Mouse (Mus musculus) lung, embryonic 16.5 days (tissue): ENCODE results near the gene Sigmar1. TPM values are rescaled to one million over a fixed set of nuclear protein-coding genes. Genes with fewer than 3 reads are reported as not detected.

ENCODE experiments used
- ATAC-seq: fragments of 200-750 bp; cut with Nextera tagmentation; 2 replicates; pipeline ENCODE4 v1.8.0; 2017; ENCODE audit warnings: low read depth, mild to moderate bottlenecking, moderate library complexity
- H3K27ac ChIP-seq: fragments of 300-500 bp; sonication (generic); 2 replicates; pipeline ENCODE4 v1.5.1; 2014; ENCODE audit warnings: mild to moderate bottlenecking, control low read depth, low read length
- H3K27me3 ChIP-seq: fragments of 300-500 bp; sonication (generic); 2 replicates; pipeline ENCODE4 v1.6.1; 2014; ENCODE audit warnings: low read depth, low read length, mixed read lengths; ENCODE audit not compliant: control insufficient read depth, insufficient read depth
- H3K36me3 ChIP-seq: fragments of 300-500 bp; sonication (generic); 2 replicates; pipeline ENCODE4 v1.6.1; 2014; ENCODE audit warnings: low read length; ENCODE audit not compliant: control insufficient read depth, insufficient read depth
- H3K4me1 ChIP-seq: fragments of 300-500 bp; sonication (generic); replicated peaks from 2 replicates; pipeline ENCODE4 v1.6.1; 2014; ENCODE audit warnings: low read length, mixed read lengths; ENCODE audit not compliant: control insufficient read depth, insufficient read depth
- H3K4me2 ChIP-seq: fragments of 300-500 bp; sonication (generic); 2 replicates; pipeline ENCODE4 v1.6.1; 2014; ENCODE audit warnings: low read depth, low read length, control low read depth
- H3K4me3 ChIP-seq: fragments of 300-500 bp; sonication (generic); 2 replicates; pipeline ENCODE4 v1.5.1; 2014; ENCODE audit warnings: mild to moderate bottlenecking, low read length, control low read depth
- H3K9ac ChIP-seq: fragments of 300-500 bp; sonication (generic); 2 replicates; pipeline ENCODE4 v1.6.1; 2014; ENCODE audit warnings: low read length, control low read depth
- H3K9me3 ChIP-seq: fragments of 300-500 bp; sonication (generic); 2 replicates; pipeline ENCODE4 v1.6.1; 2016; ENCODE audit warnings: low read length; ENCODE audit not compliant: control insufficient read depth
- WGBS: fragments of 180-500 bp; shearing (Covaris S2); extraction: QIAGEN DNeasy Blood & Tissue Kit; methylation state at CpG from one replicate; pipeline ENCODE4 v1.1.7; 2014; 5-methylcytosine and 5-hydroxymethylcytosine counted together
- polyA plus RNA-seq: library from polyadenylated mRNA; unstranded; fragments of >200 nt; fragmentation: Nextera tagmentation; extraction: Ambion mirVana; gene quantifications from 2 replicates; pipeline ENCODE4 v1.2.1, GENCODE M21; 2015

The Sigmar1 gene
- polyA plus RNA-seq, 1 experiment from 2014 or later = 72.2 TPM

DNA sequence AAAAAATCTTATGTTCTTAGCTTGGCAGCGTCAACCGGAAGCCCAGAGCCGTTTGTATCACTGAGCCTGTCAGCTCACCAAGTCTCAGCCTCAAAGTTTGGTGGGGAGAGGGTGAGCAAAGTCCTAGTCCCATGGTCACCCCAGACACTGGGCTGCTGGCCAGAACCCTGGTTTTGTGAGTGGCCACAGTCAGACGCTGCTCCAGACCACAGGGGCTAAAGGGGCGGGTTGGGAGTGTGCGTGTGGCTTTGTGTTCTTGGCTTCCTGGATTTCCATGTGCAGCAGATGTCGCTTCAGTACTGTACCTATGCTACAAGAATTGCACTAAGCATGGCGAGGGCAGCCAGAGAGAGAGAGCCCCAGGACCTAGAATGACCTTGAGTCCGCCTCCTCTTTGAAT, 3.2 kb upstream of the Sigmar1 start:
- WGBS = 68% methylated on average over 9 of the region's 9 CpGs
- Histone ChIP-seq H3K4me1 (peaks cover 38% of the 10 kb centered on the region), H3K4me3 (no peak overlapping the region)

DNA sequence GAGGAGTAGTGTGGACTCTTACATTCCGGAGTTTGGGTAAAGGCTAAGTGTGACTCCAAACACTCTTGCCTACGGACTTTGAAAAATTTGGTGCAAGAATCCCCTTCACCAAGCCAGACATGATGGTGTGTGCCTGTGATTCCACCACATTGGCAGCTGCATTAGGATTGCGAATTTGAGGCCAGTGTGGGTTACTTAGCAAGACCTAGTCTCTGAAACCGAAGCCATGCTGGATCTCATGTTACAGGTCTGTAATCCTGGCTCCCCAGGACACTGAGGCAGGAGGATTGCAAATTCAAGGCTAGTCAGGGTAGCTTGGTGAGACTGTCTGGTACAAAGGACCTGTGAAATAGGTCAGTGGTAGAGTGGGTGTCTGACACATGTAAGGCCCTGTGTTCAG, 2.7 kb upstream of the Sigmar1 start:
- no peak for ATAC-seq
- no peak overlapping the region for H3K4me2 ChIP-seq
- H3K36me3 ChIP-seq = no peaks in the 10 kb centered on the region
- peaks cover 38% of the 10 kb centered on the region for H3K4me1 ChIP-seq
- no peaks in the 10 kb centered on the region for H3K27me3 ChIP-seq
- WGBS = 86% methylated on average over 4 of the region's 4 CpGs
- H3K9ac ChIP-seq = no peak overlapping the region
- no peak overlapping the region for H3K27ac ChIP-seq
- no peaks in the 10 kb centered on the region for H3K9me3 ChIP-seq
- no peak overlapping the region for H3K4me3 ChIP-seq

More for the DNA sequence above, 3.2 kb upstream of the Sigmar1 start:
- Histone ChIP-seq H3K36me3 (no peaks in the 10 kb centered on the region), H3K27ac (peak overlapping the region; percentile 94), H3K27me3 (no peaks in the 10 kb centered on the region), H3K4me2 (no peak overlapping the region), H3K9ac (no peak overlapping the region; the same call in 1 of the 2 replicates), H3K9me3 (no peaks in the 10 kb centered on the region)
- no peak for ATAC-seq

DNA sequence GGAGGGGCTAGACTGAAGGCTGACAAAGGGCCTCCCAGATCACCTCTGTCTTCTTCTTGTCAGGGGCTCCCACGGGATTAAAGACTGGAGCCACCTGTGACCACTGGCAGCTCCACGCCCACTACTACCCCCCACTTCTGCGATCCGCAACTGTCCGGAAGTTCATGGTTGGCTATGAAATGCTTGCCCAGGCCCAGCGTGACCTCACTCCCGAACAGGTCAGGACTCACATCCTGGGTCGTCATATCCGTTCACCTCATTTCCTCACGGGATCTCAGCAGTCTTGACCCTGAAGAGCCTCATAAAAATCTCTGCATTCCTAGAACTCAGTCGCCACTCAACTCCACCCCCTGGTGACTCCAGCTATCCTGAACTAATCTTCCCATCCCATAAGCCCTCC, 2.1 kb upstream of the Sigmar1 start:
- no peaks in the 10 kb centered on the region for H3K9me3 ChIP-seq
- no peak overlapping the region for H3K9ac ChIP-seq
- no peak overlapping the region for H3K4me3 ChIP-seq
- H3K27ac ChIP-seq = no peak overlapping the region
- ATAC-seq = no peak
- peaks cover 38% of the 10 kb centered on the region for H3K4me1 ChIP-seq
- H3K4me2 ChIP-seq = no peak overlapping the region
- H3K27me3 ChIP-seq = no peaks in the 10 kb centered on the region
- WGBS = 78% methylated on average over 11 of the region's 11 CpGs
- no peaks in the 10 kb centered on the region for H3K36me3 ChIP-seq

DNA sequence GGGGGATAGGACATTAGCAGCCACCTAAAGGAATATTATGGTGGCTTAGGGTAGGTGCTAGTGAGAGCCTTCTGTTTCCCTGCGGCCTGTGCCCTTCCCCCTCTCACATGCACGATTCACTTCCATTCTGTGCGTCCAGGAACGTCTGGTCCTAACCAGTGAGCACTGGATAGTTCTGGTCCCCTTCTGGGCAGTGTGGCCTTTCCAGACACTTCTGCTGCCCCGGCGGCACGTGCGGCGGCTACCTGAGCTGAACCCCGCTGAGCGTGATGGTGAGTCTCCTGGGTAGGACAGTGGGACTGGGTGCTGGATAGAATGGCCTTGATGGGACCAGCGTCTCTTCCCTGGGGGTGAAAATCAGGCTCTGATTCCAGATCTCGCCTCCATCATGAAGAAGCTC, 1.4 kb upstream of the Sigmar1 start:
- no peak overlapping the region for H3K4me2 ChIP-seq
- WGBS = 90% methylated on average over 13 of the region's 13 CpGs
- no peak for ATAC-seq
- H3K27me3 ChIP-seq = no peaks in the 10 kb centered on the region
- no peak overlapping the region for H3K9ac ChIP-seq
- no peak overlapping the region for H3K27ac ChIP-seq
- no peak overlapping the region for H3K4me3 ChIP-seq
- no peaks in the 10 kb centered on the region for H3K9me3 ChIP-seq
- H3K4me1 ChIP-seq = peaks cover 33% of the 10 kb centered on the region
- H3K36me3 ChIP-seq = no peaks in the 10 kb centered on the region

DNA sequence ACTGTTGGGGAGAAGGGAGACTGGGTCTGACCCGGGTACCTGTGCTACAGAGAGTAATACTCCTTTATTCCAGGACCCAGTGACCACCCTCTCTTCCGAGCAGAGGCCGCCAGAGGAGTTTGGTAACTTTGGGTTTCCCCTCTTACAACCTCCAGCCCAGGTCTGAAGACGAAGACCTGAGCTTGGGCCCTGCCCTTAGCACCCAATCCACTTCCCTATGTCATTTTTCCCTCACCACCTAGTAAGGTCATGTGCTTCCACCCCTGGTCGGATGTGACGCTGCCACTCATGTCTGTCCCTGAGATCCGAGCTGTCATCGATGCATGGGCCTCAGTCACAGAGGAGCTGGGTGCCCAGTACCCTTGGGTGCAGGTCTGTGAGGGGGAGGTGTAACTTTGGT, 483 bp upstream of the Sigmar1 start:
- H3K36me3 ChIP-seq = no peaks in the 10 kb centered on the region
- H3K4me2 ChIP-seq = peak overlapping the region; percentile 93
- H3K4me3 ChIP-seq = peak overlapping the region; percentile 79
- no peaks in the 10 kb centered on the region for H3K27me3 ChIP-seq
- WGBS = 70% methylated on average over 8 of the region's 8 CpGs
- no peak for ATAC-seq
- H3K4me1 ChIP-seq = peaks cover 26% of the 10 kb centered on the region
- no peaks in the 10 kb centered on the region for H3K9me3 ChIP-seq
- peak overlapping the region; percentile 95; the same call in 1 of the 2 replicates for H3K27ac ChIP-seq
- peak overlapping the region; percentile 86 for H3K9ac ChIP-seq

DNA sequence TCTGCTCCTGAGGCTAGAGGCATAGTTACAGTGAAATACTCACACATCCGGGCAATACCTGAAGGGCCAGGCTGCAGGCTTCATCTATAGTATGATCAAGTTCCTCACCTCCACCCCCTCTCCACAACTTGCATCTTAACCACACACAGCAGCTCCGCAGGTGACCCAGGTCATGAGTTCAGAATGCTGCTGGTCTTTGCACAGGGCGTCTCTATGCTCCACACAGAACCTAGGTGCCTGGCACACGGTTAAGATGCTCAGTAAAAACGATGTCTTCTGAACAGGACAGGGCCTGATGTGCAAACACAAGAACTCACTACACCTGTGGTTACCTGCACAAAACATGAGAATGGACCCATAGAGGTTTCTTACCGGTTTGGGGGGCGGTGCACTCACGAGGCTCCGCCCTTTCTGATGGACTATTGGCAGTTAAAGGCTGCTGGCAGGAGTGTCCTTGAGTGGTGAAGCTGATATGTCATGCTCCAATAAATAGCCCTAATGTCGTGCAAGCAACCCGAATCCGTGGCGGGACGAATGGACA, 1.1 kb downstream of the Sigmar1 start, which contains the start of gene Galt:
TSS of gene Galt (plus strand) at position 432 of the 541 bp plus-strand sequence.
- Histone ChIP-seq H3K4me3 (peak within 1 kb of the TSS; percentile 79), H3K9ac (peak within 1 kb of the TSS; percentile 86)
- WGBS = 12% methylated on average over 14 of the region's 14 CpGs

DNA sequence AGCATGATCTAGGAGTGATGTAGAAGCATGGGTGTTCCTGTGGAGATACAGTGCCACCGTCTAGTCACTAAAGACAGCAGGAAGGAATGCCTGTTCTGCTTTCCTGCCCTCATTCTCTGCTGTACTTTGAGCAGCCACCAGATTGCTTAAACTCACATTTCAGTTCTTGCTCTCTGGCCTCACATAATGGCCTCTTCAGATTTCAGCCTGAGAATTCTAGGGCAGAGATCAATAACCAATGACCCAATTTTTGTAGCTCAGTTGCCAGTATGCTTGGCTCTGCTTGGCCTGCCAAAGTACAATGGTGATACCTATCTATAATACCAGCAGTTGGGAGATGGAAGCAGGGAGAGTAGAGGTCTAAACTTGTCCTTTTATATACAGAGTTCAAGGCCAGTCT, 10.9 kb downstream of the Sigmar1 start:
- H3K27ac ChIP-seq = no peak overlapping the region
- peaks cover 6% of the 10 kb centered on the region for H3K4me1 ChIP-seq
- H3K27me3 ChIP-seq = no peaks in the 10 kb centered on the region
- H3K9me3 ChIP-seq = no peaks in the 10 kb centered on the region
- no peaks in the 10 kb centered on the region for H3K36me3 ChIP-seq
- H3K4me2 ChIP-seq = no peak overlapping the region
- 65% methylated on average over 1 of the region's 1 CpGs for WGBS
- ATAC-seq = no peak
- H3K4me3 ChIP-seq = no peak overlapping the region
- no peak overlapping the region for H3K9ac ChIP-seq

More for the DNA sequence above, 1.1 kb downstream of the Sigmar1 start, which contains the start of gene Galt:
- peak; percentile 48 for ATAC-seq
- Histone ChIP-seq H3K27me3 (no peaks in the 10 kb centered on the region), H3K27ac (peak within 1 kb of the TSS; percentile 95), H3K4me1 (peaks cover 18% of the 10 kb centered on the region), H3K4me2 (peak within 1 kb of the TSS; percentile 93), H3K36me3 (no peaks in the 10 kb centered on the region), H3K9me3 (no peaks in the 10 kb centered on the region)

DNA sequence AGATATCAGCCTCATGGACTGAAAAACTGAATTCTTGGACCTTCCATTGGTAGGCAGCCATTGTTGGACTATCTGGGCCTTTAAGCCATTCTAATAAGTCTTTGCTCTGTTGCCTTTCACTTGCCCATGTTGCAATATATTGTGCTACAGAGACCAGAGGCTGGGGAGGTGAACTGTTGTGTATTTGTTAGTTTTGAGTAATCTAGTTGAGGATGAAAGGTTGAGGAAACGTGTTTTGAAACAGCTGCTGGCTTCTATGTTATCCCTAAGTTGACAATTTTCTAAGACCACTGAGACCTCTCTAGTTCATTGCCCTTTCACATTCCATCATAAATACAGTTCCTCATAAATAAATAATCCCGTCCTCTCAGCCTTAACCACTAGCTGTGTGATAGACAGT, 11.8 kb downstream of the Sigmar1 start:
- Histone ChIP-seq H3K27ac (no peak overlapping the region), H3K4me2 (no peak overlapping the region), H3K4me3 (no peak overlapping the region), H3K9me3 (no peaks in the 10 kb centered on the region), H3K4me1 (peaks cover 12% of the 10 kb centered on the region), H3K9ac (no peak overlapping the region), H3K36me3 (peaks cover under 1% of the 10 kb centered on the region), H3K27me3 (no peaks in the 10 kb centered on the region)
- ATAC-seq = no peak
- WGBS = 59% methylated on average over 2 of the region's 2 CpGs

DNA sequence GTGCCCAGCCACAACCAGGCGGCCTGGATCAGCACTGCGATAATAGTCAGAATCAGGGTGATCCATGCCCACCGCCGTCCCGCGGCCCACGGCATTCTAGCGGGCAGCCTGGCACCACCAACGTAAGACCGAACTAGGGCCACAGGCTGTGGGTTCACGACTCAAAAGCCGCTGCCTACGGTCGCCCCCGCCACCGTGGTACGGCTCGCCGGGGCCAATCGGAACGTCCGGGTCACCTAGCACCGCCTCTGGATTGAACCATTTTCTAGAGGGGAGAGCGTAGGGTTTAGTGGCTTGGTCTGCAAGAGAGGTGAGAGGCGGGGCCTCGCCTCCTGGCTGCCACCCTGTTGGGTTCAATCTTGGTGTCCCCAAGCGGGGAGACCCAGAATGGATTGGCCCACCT, 14.8 kb downstream of the Sigmar1 start:
- Histone ChIP-seq H3K36me3 (peaks cover 5% of the 10 kb centered on the region), H3K9ac (peak overlapping the region; percentile 76), H3K27ac (peak overlapping the region; percentile 86), H3K9me3 (no peaks in the 10 kb centered on the region), H3K27me3 (no peaks in the 10 kb centered on the region), H3K4me1 (peaks cover 12% of the 10 kb centered on the region), H3K4me2 (peak overlapping the region; percentile 92), H3K4me3 (peak overlapping the region; percentile 76)
- ATAC-seq = peak; percentile 97
- under 1% methylated on average over 27 of the region's 27 CpGs for WGBS
